Mouse (Mus musculus): ENCODE measurements around the gene Akap2. TPM values are rescaled to one million over a fixed set of nuclear protein-coding genes. Genes with fewer than 3 reads are reported as not detected.

The Akap2 gene
- polyA plus RNA-seq, 1 experiment from 2014 or later: 9.6 TPM

DNA sequence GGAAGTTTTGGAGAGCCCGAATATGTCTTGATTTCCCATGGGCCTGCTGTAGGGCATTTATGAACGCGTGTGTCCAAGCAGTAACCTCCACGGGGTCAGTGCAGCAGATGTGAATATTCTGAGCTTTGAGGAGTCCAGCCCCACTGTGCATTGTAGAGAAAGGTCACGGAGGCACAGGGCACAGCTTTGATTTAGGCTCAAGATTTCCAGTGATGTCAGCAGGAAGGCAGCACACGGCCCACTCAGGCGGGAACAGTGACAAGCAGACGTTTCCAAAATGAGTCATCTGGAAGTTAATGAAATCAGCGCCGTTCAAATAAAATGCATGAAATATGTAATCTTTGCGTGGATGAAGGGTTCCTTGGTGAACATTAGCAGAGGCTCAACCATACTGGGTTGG lies 40.5 kb downstream of the Akap2 start:
- no peak overlapping the region for H3K4me3 ChIP-seq (ENCODE audit: low read depth, low read length)
- no peaks in the 10 kb centered on the region for H3K36me3 ChIP-seq (ENCODE audit: control insufficient read depth, insufficient read depth)
- H3K9ac ChIP-seq (ENCODE audit: low read depth, low read length): no peak overlapping the region
- ATAC-seq: no peak
- no peak for TF ChIP-seq CTCF (IDR thresholded peaks at IDR 0.05; ENCODE audit: low read depth)
- H3K4me1 ChIP-seq (replicated peaks; ENCODE audit: control insufficient read depth, insufficient read depth, low read length): no peaks in the 10 kb centered on the region
- H3K27ac ChIP-seq (ENCODE audit: low read depth, low read length): no peak overlapping the region
- 65% methylated on average over 11 of the region's 11 CpGs for WGBS
- H3K27me3 ChIP-seq (replicated peaks; ENCODE audit: control insufficient read depth, insufficient read depth, low read length): no peaks in the 10 kb centered on the region
- H3K4me2 ChIP-seq (replicated peaks; ENCODE audit: low read depth): no peak overlapping the region
- H3K9me3 ChIP-seq (ENCODE audit: control insufficient read depth): no peaks in the 10 kb centered on the region

DNA sequence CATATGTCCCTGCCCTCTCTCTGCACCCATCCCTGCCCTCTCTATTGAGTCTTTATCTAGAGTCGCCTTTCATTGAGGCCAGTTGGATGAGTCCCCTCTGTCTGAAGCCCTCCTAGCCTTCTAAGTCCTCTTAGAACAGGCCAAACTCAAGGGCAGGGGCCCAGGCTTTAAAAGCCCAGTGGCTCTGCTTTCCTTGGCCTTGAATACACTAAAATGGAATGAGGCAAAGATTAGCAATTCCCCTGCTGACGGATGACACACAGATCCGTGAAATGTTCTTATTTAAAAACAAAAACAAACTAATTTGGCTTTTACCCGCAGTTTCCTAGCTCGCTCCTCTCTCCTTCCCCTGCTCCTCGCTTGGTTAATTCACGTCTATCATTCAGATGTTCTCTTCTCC lies 45.0 kb downstream of the Akap2 start:
- H3K27ac ChIP-seq (ENCODE audit: low read depth, low read length): no peak overlapping the region
- no peak for ATAC-seq
- no peaks in the 10 kb centered on the region for H3K36me3 ChIP-seq (ENCODE audit: control insufficient read depth, insufficient read depth)
- no peaks in the 10 kb centered on the region for H3K27me3 ChIP-seq (replicated peaks; ENCODE audit: control insufficient read depth, insufficient read depth, low read length)
- WGBS: 68% methylated on average over 7 of the region's 7 CpGs
- H3K4me2 ChIP-seq (replicated peaks; ENCODE audit: low read depth): no peak overlapping the region
- TF ChIP-seq CTCF (IDR thresholded peaks at IDR 0.05; ENCODE audit: low read depth): no peak
- no peaks in the 10 kb centered on the region for H3K9me3 ChIP-seq (ENCODE audit: control insufficient read depth)
- H3K4me3 ChIP-seq (ENCODE audit: low read depth, low read length): no peak overlapping the region
- no peak overlapping the region for H3K9ac ChIP-seq (ENCODE audit: low read depth, low read length)
- no peaks in the 10 kb centered on the region for H3K4me1 ChIP-seq (replicated peaks; ENCODE audit: control insufficient read depth, insufficient read depth, low read length)

DNA sequence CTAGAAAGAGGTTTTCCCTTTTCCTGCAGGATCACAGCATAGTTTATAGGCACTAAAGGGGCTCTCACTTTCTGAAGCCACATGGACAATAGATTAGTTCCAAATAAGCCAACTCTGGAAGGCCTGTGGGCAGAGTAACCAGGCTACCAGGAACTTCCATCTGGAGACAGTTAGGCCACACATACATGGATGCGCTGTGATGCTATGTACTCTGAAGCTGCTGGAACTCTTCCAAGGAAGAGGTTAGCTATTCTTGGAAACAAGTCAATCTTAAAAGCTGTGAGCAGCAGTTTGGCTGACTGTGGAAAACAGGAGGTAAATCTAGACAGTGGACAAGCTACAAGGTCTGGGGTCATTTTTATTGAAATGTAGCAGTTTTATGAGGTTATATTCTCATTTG lies 46.9 kb downstream of the Akap2 start:
- Histone ChIP-seq H3K27me3 (replicated peaks; ENCODE audit: control insufficient read depth, insufficient read depth, low read length) (no peaks in the 10 kb centered on the region), H3K27ac (ENCODE audit: low read depth, low read length) (no peak overlapping the region), H3K9ac (ENCODE audit: low read depth, low read length) (no peak overlapping the region), H3K4me2 (replicated peaks; ENCODE audit: low read depth) (no peak overlapping the region), H3K36me3 (ENCODE audit: control insufficient read depth, insufficient read depth) (no peaks in the 10 kb centered on the region), H3K9me3 (ENCODE audit: control insufficient read depth) (no peaks in the 10 kb centered on the region), H3K4me1 (replicated peaks; ENCODE audit: control insufficient read depth, insufficient read depth, low read length) (no peaks in the 10 kb centered on the region), H3K4me3 (ENCODE audit: low read depth, low read length) (no peak overlapping the region)
- TF ChIP-seq CTCF (IDR thresholded peaks at IDR 0.05; ENCODE audit: low read depth): no peak
- WGBS: 55% methylated on average over 1 of the region's 1 CpGs
- no peak for ATAC-seq

DNA sequence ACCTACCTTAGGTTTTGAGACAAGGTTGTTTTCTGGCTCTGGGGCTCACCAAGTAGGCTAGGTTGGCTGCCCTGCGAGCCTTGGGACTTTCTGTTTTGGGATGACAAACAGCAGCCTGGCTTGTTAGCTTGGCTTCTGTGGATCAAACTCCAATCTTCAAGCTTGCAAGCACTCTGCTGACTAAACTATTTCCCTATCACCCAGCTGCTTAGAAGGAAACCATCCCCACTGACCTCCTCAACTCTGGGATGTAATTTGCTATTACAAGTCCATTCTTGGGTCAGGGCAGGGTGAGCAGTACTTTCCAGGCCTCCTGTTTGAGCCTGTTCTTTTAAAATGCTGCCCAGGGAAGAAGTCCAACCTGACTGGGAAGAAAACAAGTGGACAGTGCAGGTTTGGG lies 47.5 kb downstream of the Akap2 start:
- no peak overlapping the region for H3K27ac ChIP-seq (ENCODE audit: low read depth, low read length)
- 64% methylated on average over 1 of the region's 1 CpGs for whole genome bisulfite sequencing
- no peak for ATAC-seq

DNA sequence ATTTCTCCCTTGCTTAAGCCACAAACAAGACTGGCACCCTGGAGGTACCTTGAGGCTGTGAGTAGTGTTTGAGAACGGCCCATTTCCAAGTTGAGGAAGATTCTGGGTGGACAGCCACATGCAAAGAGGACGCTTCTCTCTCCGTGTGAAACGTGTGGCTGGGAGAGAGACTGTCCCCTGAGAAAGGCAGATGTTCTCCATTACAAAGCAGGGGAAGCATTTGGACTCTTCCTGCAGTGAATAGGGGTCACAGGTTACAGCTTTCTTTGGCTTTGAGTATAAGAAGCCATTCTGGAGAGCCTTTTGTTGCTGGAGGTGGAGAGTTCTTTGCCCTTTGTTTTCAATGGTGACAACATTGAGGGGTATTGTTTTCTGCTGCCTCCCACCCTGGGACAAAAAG lies 48.3 kb downstream of the Akap2 start:
- WGBS: 65% methylated on average over 4 of the region's 4 CpGs
- Histone ChIP-seq H3K4me3 (ENCODE audit: low read depth, low read length) (no peak overlapping the region), H3K4me1 (replicated peaks; ENCODE audit: control insufficient read depth, insufficient read depth, low read length) (no peaks in the 10 kb centered on the region), H3K4me2 (replicated peaks; ENCODE audit: low read depth) (no peak overlapping the region), H3K27ac (ENCODE audit: low read depth, low read length) (no peak overlapping the region), H3K36me3 (ENCODE audit: control insufficient read depth, insufficient read depth) (no peaks in the 10 kb centered on the region), H3K9me3 (ENCODE audit: control insufficient read depth) (no peaks in the 10 kb centered on the region), H3K9ac (ENCODE audit: low read depth, low read length) (no peak overlapping the region), H3K27me3 (replicated peaks; ENCODE audit: control insufficient read depth, insufficient read depth, low read length) (no peaks in the 10 kb centered on the region)
- no peak for ATAC-seq
- TF ChIP-seq CTCF (IDR thresholded peaks at IDR 0.05; ENCODE audit: low read depth): no peak

More for the DNA sequence above, 47.5 kb downstream of the Akap2 start:
- H3K9ac ChIP-seq (ENCODE audit: low read depth, low read length): no peak overlapping the region
- H3K36me3 ChIP-seq (ENCODE audit: control insufficient read depth, insufficient read depth): no peaks in the 10 kb centered on the region
- H3K27me3 ChIP-seq (replicated peaks; ENCODE audit: control insufficient read depth, insufficient read depth, low read length): no peaks in the 10 kb centered on the region
- H3K4me2 ChIP-seq (replicated peaks; ENCODE audit: low read depth): no peak overlapping the region
- no peak overlapping the region for H3K4me3 ChIP-seq (ENCODE audit: low read depth, low read length)
- no peak for TF ChIP-seq CTCF (IDR thresholded peaks at IDR 0.05; ENCODE audit: low read depth)
- H3K4me1 ChIP-seq (replicated peaks; ENCODE audit: control insufficient read depth, insufficient read depth, low read length): no peaks in the 10 kb centered on the region
- H3K9me3 ChIP-seq (ENCODE audit: control insufficient read depth): no peaks in the 10 kb centered on the region

DNA sequence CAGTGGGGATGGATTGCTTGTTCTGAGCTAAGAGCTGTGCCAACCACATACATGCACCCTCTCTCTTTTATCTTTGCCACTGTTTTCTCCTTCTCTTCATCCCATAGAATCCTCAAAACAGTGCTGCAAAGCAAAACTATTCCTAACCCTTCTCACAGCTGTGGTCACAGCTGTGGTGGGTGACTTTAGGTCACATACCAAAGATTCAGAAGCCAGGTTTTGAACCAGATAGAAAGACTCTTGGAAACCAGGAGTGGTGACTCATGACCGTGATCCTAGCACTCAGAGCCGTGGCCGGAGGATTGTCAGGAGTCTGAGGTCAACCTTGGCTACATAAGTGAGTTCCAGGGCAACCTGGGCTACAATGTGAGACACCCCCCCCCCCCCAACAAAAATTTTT lies 51.5 kb downstream of the Akap2 start:
- Histone ChIP-seq H3K9ac (ENCODE audit: low read depth, low read length) (no peak overlapping the region), H3K27ac (ENCODE audit: low read depth, low read length) (no peak overlapping the region), H3K9me3 (ENCODE audit: control insufficient read depth) (no peaks in the 10 kb centered on the region), H3K4me1 (replicated peaks; ENCODE audit: control insufficient read depth, insufficient read depth, low read length) (no peaks in the 10 kb centered on the region), H3K27me3 (replicated peaks; ENCODE audit: control insufficient read depth, insufficient read depth, low read length) (no peaks in the 10 kb centered on the region), H3K4me3 (ENCODE audit: low read depth, low read length) (no peak overlapping the region), H3K4me2 (replicated peaks; ENCODE audit: low read depth) (no peak overlapping the region), H3K36me3 (ENCODE audit: control insufficient read depth, insufficient read depth) (no peaks in the 10 kb centered on the region)
- WGBS: 73% methylated on average over 3 of the region's 3 CpGs
- TF ChIP-seq CTCF (IDR thresholded peaks at IDR 0.05; ENCODE audit: low read depth): no peak
- no peak for ATAC-seq

DNA sequence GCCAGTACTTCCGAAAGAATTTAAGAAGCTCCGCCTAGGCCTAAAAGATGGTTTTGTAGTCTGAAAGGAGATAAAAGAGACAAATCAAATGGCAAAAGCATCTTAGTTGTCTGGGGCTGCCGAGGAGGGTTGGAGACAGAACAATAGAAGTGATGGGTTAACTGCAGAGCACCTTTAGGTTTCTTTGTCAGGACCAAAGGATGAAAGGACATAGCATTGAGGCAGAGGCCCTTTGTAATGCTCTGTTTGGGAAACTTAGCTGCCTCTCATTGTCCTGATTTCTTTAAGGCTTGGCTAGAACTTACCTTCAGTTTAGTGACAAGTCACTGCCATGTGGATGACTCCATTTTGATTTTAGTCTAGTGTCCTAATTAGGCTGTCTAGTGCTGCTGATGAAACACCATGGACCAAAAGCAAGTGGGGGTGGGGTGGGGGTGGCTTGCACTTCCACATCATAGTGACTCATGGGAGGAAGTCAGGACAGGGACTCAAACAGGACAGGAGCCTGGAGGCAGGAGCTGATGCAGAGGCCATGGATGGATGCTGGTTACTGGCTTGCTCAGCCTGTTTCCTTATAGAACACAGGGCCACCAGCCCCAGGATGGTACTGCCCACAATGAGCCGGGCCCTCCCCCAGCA lies 52.8 kb downstream of the Akap2 start:
- no peak for TF ChIP-seq CTCF (IDR thresholded peaks at IDR 0.05; ENCODE audit: low read depth)
- WGBS: 81% methylated on average over 4 of the region's 4 CpGs
- Histone ChIP-seq H3K4me3 (ENCODE audit: low read depth, low read length) (no peak overlapping the region), H3K4me2 (replicated peaks; ENCODE audit: low read depth) (no peak overlapping the region), H3K27me3 (replicated peaks; ENCODE audit: control insufficient read depth, insufficient read depth, low read length) (no peaks in the 10 kb centered on the region), H3K36me3 (ENCODE audit: control insufficient read depth, insufficient read depth) (no peaks in the 10 kb centered on the region), H3K9me3 (ENCODE audit: control insufficient read depth) (no peaks in the 10 kb centered on the region), H3K9ac (ENCODE audit: low read depth, low read length) (no peak overlapping the region), H3K27ac (ENCODE audit: low read depth, low read length) (no peak overlapping the region), H3K4me1 (replicated peaks; ENCODE audit: control insufficient read depth, insufficient read depth, low read length) (no peaks in the 10 kb centered on the region)
- no peak for ATAC-seq
